Mouse (Mus musculus) hindlimb bud, embryonic 11.5 days (tissue): Measurements from ENCODE around the gene Cdh23.

Source experiments
- DNase-seq: peaks from one replicate; pipeline ENCODE4 v3.0.0-alpha.2; 2012; ENCODE audit warnings: low read depth, low spot score; ENCODE audit errors: extremely low spot score

Gene Cdh23

DNA sequence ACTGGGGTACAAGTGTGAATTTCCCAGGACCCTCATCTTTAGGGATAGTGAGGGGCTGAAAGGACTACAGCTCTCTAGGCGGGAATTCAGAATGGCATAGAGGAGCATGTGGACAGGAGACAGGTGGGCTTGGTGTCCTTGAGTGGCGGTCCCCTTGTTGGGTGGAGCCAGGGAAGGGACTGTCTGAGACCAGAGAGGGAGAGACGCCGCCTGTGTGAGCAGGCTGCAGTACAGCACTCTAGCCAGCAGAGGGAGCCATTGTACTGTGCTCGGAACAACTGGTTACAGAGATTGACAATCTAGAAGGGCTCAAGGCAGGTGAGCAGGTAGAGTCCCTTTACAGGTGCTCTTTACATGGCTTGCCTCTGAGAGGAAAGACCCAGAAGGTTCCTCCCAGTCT is 288.5 kb downstream of the Cdh23 start:
- peak; percentile 22 for DNase-seq

DNA sequence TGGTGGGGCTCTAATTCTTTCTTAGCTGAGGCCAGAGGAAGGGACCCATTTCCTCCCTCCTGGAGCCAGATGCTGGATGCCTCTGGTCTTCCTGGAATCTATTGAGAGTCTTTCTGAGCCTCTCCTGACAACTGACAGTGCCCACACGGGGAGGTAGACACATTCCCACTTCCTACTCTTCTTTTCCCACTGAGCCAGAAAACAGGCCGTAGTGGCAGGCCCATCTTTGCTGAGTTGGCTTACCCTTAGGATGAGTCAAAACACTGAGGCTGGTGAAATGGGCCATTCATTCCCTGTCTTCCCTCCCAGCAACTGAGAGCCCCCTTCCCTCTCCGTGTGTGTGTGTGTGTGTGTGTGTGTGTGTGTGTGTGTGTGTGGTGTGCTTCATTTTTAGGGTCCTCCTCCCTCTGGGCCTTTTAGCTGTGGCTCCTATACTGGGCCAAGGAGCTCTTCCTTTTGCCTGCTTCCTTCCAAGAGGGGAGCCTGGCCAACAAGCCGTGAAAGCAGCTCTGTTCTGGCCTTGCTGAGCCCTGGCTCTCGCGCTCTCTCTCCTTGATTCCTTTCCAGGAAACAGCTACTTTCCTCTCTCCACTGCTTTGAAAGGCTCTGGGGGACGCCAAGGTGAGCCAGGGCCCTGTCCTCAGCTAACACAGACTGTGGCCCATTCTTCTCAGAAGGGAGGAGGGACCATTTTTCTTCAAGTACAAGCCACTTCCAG is 290.7 kb downstream of the Cdh23 start:
- no peak for DNase-seq

DNA sequence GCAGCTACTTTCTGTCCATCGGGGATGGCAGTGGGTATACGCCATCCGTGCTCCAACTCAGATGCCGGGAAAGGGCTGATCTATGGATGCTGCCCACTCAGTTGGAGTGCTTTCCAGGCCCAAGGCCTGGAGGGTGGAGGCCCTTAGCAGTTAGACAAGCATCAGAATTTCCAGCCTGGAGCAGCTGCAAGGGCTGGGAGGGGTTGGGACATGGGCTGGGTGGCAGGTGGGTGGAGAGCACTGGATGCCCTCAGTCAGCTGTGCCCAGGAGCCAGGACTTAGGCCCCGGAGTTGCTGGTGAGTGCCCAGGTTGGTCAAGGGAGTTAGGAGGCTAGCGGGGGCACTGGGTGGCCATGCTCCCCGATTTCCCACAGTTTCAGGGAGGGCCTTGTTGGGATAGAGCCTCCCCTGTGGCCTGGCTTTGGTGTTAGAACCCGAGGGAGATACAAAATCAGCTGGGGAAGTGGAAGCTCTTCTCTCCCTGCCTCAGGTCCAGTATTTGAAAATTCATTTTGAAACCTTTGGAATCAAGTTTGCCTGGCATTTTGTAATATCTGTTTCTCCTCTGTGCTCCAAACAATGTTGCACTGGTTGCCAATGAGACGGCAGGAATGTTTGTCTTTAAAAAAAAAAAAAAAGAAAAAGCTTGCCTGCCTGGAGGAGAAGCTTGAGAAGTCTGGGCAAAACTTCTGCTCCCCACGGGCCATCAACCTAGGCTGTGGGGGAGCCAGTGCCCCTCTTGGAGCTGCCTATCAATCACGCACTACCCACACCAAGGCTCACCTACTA is 295.6 kb downstream of the Cdh23 start:
- DNase-seq = no peak

DNA sequence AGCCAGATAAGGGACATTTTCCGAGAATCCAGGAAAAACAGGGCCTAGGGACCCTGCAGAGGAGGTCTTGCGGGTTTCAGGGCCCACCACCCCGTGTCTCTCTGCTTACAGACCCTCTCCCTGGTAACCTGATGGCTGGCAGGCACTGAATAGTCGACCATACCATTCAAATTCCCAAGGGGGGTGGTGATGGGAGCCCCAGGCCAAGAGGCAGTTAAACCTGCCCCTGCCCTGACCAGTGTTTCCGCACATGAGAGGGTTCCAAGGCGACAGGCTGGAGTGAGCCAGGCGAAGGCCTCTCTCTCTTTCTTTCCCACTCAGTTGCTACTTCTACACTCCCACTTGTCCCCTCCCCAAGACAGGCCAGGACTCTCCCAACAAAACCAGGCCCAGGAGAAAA is 296.8 kb downstream of the Cdh23 start, which contains the start of gene Gm17455:
Gene Gm17455, plus strand, starts transcription at position 278 of the 400 bp plus-strand sequence.
- no peak for DNase-seq

DNA sequence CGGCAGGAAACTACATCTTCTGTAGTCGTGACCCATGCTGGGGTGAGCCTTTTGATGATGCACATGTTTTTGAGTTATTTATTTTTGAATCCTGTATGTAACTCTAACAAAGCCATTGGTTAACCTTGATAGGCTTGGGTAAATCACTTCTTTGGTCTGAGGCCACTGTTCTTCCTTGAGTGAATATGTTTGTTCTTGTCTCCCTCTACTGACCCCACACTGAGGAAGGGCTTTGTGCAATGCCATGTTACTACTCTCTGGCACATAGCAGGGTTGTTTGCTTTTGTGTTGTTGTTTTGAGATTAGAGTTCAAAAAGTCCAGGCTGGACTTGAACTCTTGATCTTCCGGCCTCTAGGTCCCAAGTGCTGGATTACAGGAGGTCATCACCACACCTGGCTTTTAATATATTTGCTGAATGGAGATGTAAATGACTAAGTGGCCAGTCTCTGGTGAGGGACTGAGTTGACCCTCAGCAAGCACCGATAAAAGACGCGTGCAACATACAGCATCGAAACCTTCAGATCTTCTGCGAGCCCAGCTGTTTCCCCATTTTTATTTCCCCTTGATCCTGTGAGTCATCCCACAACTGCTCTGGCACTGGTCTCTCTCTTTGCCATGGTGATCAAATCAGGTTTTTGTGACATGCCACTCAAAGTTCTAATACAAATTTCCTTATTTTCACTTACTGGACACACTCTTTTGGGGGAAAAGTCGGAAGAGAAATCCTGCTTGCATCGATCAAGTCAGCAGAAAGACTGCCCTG is 298.1 kb downstream of the Cdh23 start:
- DNase-seq = no peak

DNA sequence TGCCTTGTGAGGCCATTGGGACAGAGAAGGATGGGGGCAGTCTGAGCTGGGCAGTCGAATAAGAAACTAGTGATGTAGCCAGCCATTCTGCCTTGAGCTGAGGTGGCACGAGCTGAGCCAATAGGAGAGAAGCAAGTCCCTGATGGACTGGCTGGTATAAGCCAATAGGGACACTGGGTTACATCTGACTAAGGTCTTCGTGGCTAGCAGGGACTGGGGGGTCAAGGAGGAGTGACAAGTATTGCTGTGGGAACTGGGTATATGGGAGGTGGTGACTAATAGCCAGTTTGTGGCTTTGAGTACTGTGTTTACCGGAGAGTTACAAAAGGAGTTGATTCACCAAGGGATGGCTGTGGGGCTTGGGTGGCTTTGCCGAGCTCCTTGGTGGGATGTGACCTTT is 300.7 kb downstream of the Cdh23 start:
- DNase-seq = no peak

DNA sequence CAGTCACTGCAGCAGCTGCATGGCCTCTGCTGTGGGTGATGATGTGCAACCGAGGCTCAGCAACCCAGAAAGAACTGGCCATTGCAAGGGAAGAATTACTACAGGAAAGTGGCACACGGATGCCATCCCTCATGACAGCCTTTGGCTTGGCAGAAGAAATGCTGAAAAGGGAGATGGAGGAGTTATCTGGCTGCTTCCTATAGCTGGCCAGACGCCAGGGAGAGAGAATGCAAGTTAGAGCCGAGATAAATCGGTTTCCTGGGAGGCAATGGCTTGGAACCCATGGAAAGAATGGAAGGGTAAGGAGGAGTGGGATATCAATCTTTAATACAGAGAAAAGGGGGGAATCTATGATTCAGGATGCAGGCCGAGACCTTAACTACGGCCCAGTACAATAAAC is 301.4 kb downstream of the Cdh23 start:
- DNase-seq = no peak

DNA sequence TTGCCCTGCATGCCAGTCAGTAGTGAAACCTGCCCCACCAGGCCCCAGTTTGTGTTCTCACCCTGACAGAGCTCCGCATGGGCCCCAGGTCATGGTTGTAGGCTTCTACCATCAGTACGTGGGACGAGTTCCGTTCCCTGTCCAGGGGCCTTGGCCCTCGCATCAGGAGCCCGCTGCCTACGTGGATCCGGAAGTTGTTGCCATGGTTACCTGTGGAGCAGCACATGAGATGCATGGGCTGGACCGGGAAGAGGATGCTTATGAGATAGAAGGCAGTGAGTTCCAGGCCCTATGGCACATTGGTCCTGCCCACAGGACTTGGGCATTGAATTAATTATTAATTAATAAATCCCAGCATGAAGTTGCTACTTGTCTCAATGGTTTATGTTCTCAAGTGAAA is 304.6 kb downstream of the Cdh23 start:
- no peak for DNase-seq

DNA sequence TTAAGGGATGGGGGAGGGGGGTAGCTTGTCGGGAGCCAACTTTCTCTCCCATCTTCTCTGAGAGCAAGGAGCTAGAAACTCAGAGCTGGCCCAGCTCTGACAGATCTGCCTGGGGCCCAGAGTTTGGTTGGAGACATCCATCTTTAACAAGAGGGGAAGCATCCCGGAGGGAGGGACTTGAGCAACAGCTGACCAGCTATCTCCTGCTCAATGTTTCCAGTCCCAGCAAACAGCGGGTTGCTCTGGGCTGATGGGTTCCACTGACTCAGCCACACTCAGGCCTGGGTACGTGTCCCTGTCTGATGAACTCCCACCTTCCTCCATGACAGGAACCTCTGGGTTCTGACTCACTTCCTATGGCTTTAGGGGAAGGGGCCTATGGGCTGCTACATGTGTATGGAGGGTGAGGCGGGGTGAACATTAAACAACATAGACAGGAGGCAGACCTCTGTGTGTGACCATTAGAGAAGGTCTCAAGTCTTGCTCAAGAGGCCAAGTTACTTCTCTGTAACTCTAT is 305.3 kb downstream of the Cdh23 start:
- no peak for DNase-seq

DNA sequence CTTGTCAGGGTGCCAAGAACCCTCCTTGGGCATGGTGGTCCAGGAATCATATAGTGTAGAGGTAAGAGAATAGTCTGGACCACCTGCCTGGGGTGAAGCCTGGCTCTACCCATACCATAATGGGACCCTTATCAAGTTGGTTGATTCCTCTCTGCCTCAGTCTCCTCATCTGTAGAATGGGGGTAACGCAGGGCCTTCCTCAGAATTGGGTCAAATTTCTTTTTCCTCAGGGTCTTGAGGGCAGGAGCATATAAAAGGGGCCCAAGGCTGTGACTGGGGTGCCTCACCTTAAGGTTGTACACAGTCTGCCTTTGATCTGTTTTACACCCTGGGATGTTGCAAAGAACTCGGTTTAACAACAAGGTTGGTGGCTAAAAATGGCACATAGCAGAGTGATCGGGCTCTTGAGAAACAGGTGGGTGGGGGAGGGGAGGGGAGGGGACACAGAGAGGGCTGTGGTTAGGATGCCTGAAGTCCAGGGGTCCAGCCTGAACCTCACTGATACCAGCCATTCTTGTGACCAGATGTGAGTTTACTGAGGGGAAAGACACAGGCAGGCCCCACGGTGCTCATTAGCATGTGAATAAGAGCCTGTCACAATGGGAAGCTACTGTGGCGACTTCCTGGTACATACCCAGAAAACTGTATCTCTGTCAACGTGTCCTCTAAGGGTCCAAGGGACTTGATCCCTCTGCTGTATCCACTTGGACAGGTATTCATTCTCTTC is 305.9 kb downstream of the Cdh23 start:
- DNase-seq = no peak

DNA sequence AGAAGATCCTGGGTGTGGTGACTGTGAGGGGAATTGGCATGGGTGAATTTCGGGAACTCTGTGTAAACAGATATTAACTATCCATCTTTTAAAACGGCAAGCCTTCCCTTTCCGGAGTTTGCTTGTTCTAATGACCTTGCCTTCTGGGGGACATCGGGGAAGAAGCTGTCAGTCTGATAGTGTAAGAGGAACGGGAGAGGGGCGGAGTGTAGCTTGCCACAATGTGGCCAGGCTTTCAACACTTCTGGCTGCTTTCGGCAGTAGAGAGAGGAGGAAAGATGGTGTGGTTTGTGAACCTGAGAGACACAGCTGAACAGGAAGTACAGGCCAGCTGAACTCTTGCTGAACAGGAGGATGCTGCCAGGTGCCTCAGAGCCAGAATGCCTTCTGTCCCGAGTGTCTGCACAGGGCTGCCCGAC is 306.8 kb downstream of the Cdh23 start:
- DNase-seq = no peak

DNA sequence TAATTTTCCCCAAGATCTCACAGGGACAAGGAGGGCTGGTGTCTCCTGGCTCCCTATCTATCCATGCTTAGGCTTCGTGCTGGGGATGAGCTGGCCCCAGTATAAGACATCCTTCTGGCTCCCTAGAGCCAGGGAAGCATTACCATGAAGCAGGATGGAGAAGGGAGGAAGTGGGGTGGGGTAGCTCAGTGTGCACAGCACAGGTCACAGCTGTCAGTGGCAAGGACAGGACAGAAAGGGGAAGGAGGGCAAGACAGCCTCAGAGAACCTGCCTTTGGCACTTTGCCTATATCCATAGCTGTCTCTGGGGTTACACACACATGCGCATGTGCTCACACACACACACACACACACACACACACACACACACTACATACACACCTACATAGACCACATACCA is 308.0 kb downstream of the Cdh23 start:
- no peak for DNase-seq

DNA sequence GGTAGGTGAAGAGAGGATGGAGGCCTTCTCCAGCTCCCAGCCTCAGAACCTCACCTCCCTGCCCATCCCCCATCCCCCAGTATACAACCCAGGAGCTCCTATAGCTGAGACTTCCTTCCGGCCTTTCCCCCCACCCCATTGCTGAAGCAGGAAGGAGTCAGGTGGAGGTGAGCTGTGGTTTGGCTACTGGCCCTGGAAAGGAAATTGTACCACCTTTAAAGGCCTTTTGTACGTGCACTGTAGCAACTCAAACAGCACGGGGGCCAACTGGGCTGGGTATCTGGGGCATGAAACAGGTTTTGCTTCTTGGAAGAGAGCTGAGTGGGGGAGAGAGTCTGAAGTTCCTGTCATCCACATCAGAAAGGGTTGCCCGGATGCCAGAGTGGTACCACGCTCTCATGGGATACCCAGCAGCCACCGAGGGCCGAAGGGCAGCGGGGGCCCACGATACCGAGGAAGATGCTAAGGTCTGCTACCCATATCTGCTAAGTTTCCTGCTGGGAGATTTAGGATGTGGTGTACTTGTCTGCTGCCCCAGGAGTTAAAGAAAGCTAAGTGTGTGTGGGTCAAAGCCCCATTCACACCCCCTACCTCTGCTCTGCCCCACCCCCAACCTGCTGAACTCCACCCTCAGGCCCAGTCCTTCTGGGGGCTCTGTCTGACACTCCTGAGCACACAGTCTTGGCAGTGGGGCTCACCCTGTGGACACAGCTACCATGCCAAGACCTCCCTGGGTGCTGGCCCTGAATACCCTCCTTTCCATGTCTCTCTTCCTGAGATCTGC is 315.0 kb downstream of the Cdh23 start:
- no peak for DNase-seq

DNA sequence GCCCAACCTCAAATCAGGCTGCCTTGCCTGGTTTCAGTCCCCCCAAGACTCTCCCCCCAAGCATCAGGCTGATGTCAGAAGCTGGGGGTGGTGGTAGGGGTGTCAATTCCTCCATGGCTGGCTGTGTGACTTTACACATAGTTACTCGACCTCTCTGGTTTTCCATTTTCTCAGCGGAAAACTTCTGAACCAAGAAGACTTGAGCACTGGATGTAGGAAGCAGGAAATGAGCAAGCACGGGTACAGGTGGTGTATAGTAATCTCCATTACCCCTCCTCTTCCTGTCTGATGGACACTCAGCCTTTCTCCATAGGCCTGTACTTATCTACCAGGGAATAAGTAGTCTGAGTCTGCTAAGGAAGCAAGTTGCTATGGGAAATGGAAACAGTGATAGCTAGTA is 316.1 kb downstream of the Cdh23 start:
- DNase-seq = no peak

DNA sequence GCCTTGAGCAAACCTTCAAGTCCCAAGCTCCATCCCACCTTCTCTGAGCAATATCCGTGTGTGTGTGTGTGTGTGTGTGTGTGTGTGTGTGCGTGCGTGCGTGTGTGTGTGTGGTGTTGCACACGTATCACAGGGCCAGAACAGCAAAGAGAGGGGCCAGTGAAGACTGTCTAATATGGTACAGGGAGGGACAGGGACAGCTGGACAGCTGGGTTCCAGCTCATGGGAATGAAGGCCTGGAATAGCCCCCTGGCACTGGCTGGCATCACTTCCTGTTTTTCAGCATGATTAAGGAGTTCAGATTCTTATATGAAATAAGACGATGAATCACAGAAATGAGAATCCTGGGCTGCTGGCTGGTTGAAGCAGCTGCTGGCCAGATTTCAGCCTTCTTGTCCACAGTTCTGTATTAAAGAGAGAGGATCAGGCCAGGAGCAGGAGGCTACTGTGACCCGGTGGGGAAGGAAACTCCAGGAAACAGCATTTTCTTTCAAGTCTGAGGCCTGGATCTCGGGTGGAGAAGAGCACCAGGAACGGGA is 316.8 kb downstream of the Cdh23 start:
- DNase-seq = no peak

DNA sequence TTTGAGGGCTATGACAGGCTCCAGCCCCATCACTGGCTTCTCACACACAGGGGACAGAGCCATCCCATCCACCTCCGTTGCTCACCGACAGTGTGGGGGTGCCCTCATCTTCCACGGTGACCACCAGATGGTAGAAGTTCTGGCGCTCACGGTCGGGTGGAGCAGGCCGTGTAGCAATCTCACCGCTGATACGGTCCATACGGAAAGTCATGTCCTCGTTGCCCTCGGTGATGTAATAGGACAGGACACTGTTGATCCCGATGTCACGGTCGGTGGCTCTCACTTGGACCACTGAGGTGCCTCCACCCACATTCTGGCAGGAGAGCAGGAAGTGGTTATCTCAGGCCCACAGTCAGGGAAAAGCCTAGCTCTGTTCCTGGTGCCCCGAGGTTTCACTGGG is 319.6 kb downstream of the Cdh23 start:
- DNase-seq = no peak

DNA sequence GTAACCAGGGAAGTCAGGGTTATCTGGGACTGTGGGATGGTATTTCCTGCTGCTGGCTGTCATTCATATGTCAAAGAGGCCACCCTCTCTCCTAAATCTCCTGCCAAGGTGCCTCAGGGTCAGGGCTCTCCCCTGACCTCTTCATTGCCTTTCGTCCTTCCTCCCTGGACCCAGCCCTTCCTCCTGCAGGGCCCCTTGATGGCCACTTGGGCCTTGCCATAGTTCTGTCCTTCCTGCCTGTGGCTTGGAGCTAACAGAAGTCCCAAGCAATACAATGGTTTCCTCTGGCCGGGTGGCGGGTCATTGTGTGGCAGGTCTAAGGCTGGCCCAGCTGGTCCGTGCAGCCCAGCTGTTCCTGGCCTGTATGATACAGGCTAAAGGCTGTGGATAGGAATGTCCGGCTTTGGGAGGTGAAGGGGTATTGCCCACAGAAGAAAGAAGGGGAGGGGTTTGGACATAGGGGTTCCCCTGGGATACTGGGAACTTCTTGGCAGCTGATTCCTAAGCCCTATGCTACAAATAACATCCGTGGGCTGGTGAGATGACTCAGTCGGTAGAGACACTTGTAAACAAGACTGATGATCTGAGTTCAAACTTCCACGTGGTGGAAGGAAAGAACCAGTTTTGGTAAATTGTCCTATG is 322.2 kb downstream of the Cdh23 start:
- DNase-seq = no peak

DNA sequence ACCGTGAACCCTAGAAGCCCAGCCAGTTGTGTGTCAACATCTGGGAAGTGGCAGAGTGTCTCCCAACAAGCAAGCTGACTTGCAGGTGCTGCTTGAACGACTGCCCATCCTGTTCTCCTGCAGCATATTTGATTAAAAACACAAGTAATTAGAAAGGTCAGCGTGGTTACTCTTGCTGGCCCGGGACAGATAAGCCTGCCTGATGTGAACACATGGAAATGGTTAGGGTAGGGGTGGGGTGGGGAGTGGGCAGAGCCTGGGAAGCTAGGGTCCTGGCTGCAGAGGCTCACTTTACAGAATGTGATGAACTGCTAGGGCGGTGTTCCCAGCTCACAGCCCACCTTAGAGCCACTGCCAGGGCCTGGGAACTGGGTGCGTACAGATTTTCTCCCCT is 322.8 kb downstream of the Cdh23 start:
- DNase-seq = no peak

DNA sequence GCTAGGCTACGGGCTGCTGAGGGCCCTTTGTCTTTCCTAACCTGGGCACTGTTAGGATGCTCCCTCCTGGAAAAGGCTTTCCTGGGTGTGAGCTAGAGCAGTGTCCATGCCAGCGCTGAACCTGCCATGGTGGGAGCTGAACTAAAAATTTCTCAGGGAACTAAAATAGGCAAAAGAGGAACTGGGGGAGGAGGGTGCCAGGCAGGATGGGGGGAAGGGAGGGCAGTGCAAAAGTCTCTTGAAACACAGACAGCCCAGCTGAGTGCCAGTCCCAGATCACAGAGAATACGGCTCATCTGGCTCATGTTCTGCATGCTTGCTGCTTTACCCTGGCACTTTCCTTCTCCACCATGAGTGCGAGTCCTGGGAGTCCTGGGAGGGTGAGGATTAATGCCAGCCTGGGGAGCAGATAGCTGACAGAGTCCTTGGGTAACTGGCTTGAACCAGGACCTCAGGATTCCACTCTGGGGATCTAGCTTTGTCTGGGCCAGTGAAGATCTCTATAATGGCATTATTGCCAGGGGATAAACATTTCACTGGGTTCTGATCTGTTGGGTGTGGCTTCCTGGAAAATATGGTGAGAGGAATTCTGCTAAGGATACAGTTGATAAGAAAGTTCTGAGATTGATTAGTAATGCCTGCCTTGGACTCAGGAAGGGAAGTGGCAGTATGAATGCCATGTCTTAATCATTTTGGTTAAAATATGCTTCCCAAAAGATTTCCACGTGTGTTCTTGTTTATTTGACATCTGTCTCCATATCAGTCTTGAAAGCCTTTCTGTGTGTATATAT is 324.5 kb downstream of the Cdh23 start:
- DNase-seq = no peak
